Mouse (Mus musculus) E14TG2a.4 (cell line): ENCODE results near the gene Obsl1.

Source experiments
- CTCF ChIP-seq: conservative IDR thresholded peaks from 2 replicates; pipeline ENCODE4 v1.5.1; 2014; ENCODE audit warnings: low read length
- NANOG ChIP-seq: IDR thresholded peaks from 2 replicates; pipeline ENCODE4 v1.6.1; 2014; ENCODE audit warnings: borderline replicate concordance, low read length, mixed read lengths
- POU5F1 ChIP-seq: IDR thresholded peaks from 2 replicates; pipeline ENCODE4 v1.6.1; 2014; ENCODE audit warnings: low read length, borderline replicate concordance

GRCm38 (mm10) chr1:75445141-75445701 lies 61.0 kb downstream of the Obsl1 start:
- TF ChIP-seq CTCF (no peak), NANOG (no peak), POU5F1 (no peak)
